Mouse (Mus musculus) cortical plate, adult 2 months (tissue): Measurements from ENCODE around the gene Etv4.

Source experiments
- CTCF ChIP-seq: fragments of 200-500 bp; IDR thresholded peaks from 2 replicates; pipeline ENCODE4 v1.5.1; 2011; ENCODE audit warnings: mild to moderate bottlenecking, control low read depth, low read length; ENCODE audit not compliant: insufficient read depth; ENCODE audit errors: extremely low read depth
- POLR2A ChIP-seq: fragments of 200-500 bp; IDR thresholded peaks from 2 replicates; pipeline ENCODE4 v1.6.1; 2011; ENCODE audit warnings: mild to moderate bottlenecking, low read length, control low read depth; ENCODE audit not compliant: insufficient read depth; ENCODE audit errors: extremely low read depth

DNA sequence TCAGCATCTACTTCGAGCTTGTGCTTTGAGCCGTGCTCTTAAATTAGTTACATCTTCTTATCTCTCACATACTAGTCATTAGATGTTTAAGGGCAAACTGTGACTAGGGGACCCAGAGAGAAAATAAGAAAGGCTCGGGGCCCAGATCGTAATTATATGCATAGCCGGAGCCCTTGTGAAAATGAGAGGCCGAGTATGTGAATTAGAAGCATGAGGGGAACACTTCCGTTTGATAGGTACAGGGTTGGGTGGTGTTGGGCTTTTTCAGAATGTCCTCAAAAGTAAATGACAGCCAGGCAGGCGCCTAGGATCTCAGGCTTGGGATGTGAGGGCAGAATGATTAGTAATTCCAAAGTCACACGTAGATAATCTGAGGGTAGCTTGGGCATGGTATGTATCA lies 51.6 kb downstream of the Etv4 start:
- TF ChIP-seq CTCF (no peak), POLR2A (no peak)
